Mouse (Mus musculus) liver, adult 2 months (tissue): Measurements from ENCODE around the gene Ctnnbl1.

Source experiments
- CTCF ChIP-seq: fragments of 200-500 bp; IDR thresholded peaks from 2 replicates; pipeline ENCODE4 v1.5.1; 2011; ENCODE audit warnings: low read depth, low read length, control low read depth
- POLR2A ChIP-seq: fragments of 200-500 bp; IDR thresholded peaks from 2 replicates; pipeline ENCODE4 v1.6.1; 2011; ENCODE audit warnings: low read length, control low read depth; ENCODE audit not compliant: insufficient read depth; ENCODE audit errors: extremely low read depth

DNA sequence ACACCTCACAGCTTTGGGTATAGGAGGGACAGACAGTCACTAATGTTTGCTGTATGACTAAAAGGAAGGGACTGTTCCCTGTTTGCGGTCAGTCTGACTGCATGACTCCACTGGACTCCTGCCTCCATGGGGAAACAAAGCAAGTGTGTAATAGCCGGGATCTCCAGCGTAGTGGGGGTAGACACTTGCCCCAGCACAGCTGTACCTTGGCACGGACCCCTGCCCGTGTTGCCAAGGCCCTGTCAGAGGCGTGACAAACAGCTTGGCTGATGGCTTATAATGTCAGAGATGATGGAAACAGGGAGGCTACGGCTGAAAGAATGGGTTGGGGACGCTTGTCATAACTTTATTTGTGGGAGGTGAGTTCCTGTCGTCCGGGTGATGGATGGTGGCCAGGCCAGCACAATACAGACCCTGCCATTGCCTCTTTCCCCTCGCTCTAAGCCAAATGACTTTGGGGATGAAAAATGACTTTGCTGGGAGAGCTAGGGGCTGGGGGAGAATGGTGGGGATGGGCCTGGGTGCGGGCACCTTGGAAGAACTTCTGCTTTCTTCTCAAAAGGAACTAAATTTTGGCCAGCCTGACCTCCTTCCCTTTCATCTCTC, 21.5 kb upstream of the Ctnnbl1 start:
- TF ChIP-seq CTCF (no peak), POLR2A (no peak)
